Mouse (Mus musculus) thymus, postnatal 0 days (tissue): ENCODE results near the gene Sncb. TPM values are rescaled to one million over a fixed set of nuclear protein-coding genes. Genes with fewer than 3 reads are reported as not detected.

Experiments
- DNase-seq: peaks from one replicate; pipeline ENCODE4 v3.0.0-alpha.2; 2015; ENCODE audit warnings: low spot score
- polyA plus RNA-seq: library from polyadenylated mRNA; unstranded; fragments of >200 nt; fragmentation: Nextera tagmentation; extraction: Ambion mirVana; gene quantifications from 2 replicates; pipeline ENCODE4 v1.2.1, GENCODE M21; 2015

The Sncb gene
- polyA plus RNA-seq, 1 experiment from 2014 or later = not detected

DNA sequence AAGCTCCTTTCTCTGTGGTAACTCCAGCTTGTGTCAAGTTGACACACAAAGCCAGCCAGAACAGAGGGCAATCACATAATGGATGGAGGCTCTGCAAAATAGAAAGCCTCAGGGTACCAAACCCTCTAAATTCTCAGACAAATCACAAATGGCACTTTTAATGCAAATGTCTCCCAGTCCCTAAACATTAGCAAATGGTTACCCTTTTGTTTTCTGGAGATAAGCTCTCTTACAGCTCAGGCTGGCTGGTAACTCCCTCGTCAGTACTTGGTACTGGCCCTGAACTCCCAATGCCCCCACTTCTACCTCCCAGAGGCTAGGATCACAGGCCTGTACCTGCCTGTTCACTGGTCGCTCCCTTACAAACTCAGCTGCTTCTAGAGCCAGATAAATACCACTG, 16.8 kb upstream of the Sncb start:
- DNase-seq = no peak

DNA sequence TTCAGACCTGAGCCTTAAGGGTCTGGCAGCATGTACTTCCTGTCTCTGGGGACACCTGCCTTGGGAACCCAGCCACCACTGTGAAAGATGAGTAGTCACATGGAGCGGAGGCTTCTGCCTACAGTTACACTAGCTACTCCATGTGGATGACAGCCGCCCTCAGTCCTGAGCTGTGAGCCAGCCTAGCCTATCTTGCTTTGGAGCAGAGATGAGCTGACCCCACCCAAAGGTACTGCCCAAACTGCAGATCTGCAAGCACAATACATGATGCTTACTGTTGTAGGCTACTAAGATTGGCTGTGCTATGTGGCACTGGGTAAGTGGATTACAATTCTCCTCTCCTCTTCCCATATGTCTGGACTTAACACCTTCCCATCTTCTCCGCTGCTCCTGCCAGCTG, 14.7 kb upstream of the Sncb start:
- no peak for DNase-seq

DNA sequence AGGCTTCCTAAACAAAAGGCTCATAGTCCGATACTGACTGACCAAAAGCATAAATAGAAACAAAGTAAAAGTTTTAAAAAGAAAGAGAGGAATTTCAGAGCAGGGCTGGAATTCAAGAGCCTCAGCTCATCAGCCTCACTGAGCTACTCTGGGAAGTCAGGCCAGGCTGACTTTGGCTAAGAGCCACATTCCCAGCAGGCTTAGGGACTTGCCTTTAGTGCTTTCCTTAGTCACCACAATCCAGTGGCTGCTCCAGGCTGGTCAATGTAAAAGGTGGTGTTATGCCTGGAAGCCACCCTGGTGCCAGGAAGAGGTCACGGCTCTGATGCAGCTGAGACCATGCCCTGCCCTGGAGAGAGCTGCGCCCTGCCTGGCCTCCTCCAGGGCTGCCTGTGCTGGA, 14.2 kb upstream of the Sncb start:
- no peak for DNase-seq

DNA sequence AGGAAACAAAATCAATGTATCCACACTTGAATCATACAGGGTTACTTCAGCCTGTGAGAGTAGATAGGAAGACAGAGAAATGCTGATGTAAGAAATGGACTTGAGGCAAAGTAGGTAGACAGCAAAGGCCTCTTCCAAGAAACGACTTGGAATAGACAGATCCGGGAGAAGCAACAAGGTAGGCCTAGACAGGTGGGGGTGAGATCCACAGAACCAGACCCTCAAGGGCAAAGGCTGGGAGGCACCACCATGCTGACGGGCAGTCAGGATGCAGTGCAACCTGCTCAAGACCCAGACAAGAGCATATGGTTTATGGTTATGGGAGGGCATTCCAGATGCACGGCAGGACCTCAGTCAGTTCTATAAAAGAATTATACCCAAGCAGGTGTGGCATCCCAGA, 617 bp upstream of the Sncb start:
- no peak for DNase-seq

DNA sequence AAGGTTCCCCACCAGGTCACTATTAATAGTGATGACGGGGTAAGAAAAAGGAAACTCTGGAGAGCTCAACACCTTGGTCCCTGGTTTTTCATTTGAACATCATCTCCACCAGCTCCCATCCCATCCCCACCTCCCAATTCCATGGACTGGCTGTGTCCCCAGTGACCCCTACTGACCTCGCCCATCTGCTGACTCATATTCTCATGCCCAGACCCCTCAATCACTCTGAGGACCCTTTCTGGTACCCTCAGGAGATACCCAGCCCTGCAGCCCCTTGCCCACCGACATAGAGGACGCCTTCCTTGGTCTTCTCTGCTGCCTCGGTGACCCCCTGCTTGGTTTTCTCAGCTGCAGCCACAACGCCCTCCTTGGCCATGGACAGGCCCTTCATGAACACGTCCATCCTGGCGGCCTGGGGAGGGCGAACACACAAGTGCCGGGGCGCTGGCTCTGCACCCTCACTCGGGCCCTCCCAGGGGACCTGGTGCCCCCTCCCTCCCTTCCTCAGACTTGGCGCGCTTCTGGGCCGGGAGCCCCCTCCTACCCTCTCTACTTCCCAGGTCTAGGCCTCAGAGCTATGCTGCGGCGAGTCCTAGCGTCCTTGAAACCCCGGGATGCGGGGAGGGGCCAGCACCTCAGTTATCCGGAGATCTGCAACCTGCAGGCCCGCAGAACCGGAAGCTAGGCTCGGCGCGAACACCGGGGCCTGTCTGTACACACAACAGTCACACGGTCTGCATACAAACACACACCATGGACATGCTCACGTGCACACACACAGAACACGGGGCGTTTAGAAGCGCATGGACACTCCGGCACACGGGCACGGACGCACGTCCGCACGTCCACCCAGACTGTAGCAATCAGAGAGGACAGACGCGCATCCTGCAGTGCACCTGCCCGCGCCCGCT, 859 bp downstream of the Sncb start:
- DNase-seq = no peak

DNA sequence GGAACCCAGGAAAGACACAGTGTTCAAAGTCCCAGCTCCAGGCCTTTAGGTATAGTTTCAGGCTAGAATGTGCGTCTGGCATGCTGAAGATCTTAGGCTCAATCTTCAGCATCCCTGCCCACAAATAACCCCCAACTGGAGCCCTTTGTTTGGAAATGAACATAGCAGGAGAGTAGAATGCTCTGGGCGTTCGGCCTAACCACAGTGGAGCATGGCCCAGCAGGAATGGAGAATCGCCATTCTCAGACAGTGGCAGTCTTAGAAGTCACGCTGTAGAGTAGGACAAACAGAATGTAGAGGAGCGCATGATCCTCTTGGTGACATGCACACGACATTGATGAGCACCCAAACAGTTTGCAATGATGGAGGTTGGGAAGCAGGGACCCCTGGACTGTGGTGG, 5.5 kb downstream of the Sncb start:
- DNase-seq = no peak

DNA sequence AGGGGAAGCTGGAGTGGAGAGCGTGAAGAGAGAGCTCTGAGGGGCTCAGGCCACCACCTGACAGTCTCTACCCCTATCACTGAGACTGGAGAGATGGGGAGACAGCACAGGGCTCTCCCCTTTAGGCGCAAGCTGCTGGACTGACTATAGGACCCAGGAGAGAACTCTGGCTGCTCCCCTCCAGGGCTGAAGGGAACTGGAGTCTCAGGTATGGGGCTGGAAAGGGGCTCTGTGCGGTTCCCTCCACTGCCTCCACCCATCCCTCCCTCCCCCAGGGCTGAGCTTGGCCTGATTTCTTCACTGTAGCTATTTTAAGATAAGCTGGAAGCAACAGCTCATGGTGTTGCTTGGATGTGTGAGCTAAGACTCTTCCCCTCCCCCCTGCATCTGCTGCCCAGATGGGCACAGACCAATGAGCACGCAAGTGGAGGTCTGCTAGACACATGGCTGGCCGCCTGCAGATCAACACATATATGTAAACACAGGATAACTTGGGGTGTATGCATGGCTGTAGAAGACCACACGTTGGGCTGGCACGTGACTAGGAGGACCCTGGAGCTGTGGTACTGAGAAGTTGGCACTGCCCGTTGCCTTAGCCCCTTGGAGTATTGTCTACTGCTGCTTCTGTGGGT, 6.1 kb downstream of the Sncb start:
- no peak for DNase-seq

DNA sequence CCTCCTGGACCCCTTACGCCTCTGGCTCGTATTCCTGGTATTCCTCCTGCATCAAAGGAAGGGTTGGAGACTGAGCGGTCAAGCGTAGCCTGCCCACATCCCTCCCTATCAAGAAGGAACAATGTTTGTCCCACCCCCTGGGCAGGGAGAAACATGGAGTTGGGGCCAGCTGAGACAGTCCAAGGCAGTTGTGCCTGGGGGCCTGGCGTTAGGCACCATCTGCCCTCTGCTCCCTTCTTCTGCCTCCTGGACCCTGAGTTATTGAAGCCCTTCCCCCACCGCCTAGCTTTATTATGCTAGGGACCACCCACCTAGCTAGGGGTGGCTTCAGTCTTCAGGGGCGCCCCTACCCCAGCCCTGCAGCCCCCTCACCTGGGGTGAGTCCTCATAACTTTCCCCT, 6.9 kb downstream of the Sncb start:
- DNase-seq = no peak

DNA sequence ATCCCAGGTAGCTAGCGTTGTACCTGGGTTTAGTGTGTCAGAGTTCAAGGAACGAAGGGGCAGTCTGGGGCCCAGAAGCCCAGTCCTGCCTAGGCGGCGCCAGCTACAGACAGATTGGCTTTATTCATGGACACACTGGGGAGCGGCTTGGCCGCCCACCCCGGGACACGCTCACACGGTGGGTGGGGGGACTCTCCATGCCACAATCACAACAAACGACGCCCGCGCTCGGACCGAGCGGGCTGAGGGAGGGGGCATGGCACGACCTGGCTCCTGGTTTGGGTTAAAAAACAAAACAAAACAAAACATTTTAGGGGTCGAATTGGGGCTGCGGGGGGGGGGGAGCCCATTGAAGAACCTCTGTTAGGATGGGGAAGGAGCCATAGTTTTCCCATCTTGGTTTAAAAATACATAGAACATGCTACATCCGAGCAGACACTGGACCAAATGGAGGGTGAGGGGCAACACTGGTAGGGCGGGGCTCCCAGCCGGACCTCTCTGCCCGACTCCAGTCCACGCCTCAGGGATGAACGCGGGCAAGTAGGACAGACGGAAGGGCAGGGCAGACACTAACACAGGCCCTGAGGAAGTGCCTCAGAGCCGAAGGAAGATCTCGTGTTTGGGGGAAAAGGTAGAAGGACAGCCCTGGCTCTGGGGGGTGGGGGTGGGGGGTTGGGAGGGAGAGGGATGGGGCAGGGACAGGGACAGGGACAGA, 7.5 kb downstream of the Sncb start:
- no peak for DNase-seq

DNA sequence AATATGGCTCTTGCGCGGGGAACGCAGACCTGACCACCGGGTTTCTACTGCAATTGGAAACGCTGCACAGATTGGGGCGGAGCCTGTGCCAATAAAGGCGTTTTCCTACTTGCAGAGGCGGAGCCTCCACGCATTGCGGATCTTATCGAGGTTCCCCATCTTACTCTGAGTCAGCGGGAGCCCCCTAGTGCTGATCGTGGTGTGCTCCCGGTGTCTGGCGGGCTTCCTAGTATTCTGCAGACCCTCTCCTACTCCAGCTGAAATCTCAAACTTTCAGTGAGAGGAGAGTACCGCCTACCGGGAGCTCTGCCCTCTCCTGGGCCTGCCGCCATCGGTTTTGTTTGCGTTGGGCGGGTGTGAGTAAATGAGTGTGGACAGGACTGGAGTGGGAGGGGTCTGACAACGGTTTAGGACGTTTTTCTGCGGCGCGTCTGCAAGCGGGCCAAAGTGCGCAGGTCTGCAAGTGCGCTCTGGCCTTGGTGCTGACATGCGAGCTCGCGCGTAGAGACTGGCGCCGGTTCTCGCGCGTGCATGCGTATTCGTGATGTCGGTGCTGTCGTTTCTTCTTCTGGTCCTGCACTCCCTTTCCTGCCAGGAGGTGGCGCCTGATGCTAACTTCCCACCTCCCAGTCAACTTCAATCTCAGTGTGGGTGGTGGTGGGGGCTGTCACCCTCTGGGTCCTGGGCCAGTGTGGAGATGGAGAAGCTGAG, 8.2 kb downstream of the Sncb start:
- peak; percentile 62 for DNase-seq

DNA sequence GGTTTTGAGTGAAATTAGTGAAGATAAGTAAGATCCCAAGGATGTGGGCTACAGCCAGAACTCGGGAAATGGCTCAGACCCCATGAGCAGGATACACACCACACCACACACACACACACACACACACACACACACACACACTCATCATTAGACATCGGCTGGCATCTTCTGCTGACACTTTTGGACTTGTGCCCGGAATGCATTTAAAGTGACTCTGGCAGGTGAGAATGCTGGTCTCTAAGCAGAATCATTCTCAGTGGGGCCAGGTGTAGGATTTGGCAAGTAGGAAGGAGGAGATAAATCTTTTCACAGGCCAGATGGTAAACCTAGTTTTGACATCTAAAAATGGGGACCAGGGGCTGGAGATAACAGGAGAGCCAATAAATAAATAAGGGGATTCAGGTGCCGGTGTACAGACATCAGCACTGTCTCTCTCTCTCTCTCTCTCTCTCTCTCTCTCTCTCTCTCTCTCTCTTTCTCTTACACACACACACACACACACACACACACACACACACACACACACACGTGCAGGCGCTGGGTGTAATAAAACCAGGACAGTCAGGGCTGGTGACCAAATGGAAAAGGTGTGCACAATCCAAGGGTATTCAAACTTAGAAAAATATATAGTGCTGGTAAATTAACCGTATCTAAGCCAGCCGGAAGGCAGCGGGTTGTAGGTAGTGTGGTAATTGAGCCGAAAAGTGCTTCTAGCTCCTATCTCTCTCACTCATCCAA, 9.1 kb downstream of the Sncb start:
- no peak for DNase-seq

DNA sequence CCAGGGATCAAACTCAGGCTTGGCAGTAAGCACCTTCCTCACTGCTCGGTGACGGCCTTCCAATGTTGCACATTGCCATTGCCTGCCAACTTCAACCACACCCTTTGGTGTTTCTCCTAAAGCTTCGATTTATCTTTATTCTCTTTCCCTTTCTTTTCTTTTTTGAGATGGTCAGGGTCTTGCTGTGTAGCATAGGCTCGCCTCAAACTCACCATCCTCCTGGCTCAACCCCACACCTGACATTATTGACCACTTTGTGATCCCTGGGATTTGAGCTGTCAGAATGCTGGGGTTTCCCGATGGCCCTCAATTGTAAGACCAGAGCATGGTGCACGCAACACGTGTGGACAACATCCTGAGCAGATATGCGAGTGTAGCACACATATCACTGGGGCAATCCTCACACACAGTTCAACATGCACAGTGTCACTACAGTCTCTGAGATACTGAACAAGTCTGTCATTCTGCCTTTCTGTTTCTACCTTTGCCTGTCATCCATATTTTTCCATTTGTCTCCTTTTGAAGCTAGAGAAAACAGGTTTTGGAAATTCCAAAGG, 10.2 kb downstream of the Sncb start:
- DNase-seq = no peak

DNA sequence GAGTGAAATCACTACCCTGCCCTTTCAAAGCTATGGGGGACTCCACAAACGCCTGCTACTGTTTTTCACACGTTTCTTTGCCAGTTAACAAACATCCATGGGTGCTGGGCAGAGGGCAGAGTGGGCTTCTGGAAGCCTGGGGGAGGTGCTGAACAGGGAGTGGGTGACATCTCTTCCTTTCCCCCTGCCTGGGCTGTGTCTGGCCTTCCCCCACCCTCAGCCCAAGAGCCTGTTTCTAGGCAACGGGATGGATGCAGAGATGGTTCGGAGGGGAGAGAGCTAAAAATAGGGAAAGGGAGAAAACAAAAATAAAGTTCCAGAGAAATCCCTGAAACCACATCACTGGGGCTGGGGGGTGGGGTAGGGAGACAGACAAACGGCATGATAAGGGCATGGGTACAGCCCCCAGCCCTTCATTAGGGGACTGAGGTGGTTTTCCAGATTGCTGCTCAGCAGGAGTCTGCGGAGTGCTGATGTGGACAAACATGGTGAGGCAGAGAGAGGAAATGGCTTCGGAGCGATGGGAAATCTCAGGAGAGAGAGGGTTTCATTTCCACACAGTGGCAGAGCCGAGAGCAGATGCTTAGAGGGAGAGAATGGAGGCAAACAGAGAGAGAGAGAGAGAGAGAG, 11.1 kb downstream of the Sncb start:
- no peak for DNase-seq

DNA sequence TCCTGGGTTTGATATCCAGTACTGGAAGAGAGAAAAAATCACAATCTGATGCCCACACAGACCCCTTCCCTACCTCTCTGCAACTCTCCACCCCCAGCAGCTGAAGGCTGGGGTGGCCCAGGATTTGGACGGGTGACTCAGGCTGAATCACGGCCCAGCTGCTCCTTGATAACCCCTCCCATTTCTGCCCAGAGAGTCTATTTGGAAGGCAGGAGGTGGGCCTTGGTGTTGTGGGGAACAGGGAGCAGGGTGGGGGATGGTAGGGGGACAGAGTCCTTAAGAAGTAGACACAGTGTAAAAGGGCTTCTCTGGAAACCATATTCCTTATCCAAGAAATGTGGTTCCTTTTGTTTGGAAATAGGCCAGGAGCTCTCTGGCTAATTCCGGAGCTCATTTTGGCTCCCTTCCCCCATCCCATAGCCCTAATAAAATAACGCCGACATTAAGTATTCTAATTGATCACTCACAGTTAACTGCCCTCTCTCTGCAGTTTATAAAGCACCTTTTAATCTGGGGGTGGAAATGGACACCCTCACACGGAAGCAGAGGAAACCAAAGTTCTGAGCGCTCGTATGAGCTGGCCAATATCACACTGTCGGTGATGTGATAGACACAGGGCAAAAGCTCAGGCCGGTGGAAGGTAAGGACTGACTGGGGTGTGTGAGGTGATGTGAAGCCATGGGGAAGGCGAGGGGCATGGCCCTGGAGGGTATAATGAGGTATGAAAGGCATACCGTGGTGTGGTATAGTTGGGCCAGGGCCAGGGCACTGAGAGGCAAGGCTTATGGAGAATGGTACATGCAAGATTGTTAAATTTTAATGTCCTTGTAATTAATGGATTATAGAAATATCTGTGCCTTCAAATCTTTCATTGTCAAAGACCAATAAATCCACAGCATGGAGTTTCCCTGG, 12.0 kb downstream of the Sncb start:
- no peak for DNase-seq

DNA sequence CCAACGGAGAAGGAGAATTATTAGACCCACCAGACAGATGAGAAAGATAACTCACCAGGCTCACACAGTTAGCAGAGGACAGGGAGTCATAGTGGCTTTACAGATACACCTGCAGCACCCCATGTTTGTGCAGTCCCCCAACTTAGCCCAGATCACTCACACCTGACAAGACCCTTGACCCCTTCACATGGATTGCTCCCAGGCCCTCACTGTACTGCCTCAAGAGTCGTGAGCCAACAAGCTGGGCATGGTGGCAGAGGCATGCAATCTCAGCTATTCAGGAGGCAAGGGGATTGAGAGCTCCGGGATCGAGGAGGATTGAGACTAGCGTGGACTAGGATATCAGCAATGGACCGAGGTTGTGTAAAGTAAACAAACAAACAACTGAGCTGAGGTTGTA, 12.7 kb downstream of the Sncb start:
- no peak for DNase-seq

DNA sequence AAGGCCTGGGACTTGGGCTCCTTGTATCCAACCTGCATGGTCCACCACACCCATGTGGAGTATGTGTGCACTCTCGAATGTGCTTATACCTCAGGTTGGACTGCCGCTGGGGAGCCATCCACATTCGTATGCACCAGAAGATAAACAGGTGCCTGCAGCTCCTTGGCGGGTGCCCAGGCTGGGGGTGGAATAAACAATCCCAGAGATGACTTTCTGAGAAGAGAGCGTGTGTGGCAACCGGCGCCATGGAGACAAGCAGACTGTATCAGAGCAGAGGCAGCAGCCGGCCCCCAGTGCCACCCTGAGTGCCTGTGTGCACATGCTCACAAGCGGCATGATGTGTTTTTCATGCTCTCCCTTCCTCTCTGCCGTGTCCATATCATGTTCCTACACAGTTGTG, 13.7 kb downstream of the Sncb start:
- no peak for DNase-seq

DNA sequence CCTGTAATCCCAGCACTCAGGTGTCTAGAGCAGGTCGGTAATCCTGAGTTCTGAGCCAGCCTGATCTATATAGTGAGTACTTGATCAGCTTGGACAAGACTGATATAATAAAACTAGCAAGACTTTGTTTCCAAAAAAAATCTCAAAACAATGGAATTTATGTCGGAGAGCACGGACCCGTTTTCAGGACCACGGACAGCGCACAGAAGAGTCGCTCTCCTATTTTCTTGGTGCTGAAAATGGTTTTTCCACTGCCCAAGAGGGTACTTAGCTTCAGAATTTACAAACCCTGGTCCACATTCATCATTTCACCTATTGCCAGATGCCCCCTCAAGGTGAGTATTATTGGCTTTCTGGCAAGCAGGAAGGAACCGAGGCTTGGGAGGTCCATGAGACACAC, 15.7 kb downstream of the Sncb start:
- DNase-seq = no peak

DNA sequence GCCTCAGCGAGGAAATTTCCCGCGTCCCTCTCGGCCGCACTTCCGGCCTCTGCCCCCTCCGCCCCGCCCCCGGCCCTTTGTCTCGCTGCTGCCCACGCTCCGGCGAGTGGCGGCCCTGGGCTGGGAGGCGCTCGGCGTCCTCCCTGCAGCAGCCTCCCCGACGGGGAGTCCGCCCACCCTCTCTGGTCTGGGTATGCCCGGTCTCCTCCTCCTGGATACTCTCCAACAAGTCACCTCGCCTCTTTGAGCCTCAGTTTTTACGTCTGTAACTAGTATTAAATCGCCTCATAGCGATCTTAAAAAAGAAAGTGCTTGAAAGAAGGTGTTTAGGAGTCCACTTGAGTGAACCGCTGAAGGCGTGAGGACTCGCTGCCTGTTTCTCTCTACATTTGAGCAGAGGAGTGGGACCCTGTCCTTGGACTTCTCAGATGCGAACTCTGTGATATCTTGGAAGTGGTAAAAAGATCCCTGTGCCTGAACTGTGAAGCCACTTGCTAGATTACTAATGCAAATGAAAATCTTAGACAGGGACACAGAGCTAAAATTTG, 16.5 kb downstream of the Sncb start, which contains the start of gene Gprin1:
Gene Gprin1, minus strand, starts transcription at position 11 of the 548 bp plus-strand sequence.
- DNase-seq = no peak
